Mouse (Mus musculus) midbrain, embryonic 12.5 days (tissue): ENCODE data around the gene Mpig6b. TPM values are rescaled to one million over a fixed set of nuclear protein-coding genes. Genes with fewer than 3 reads are reported as not detected.
A peak's percentile ranks its signal among the peaks of the same experiment; 100 is the strongest.

Experiments used
- ATAC-seq: fragments of 200-750 bp; cut with Nextera tagmentation; 2 replicates; pipeline ENCODE4 v1.8.0; 2017; ENCODE audit warnings: low read depth, moderate TSS enrichment, moderate library complexity; ENCODE audit not compliant: low FRiP score
- H3K27ac ChIP-seq: fragments of 300-500 bp; sonication (generic); replicated peaks from 2 replicates; pipeline ENCODE4 v1.5.1; 2016; ENCODE audit warnings: mild to moderate bottlenecking
- H3K27me3 ChIP-seq: fragments of 300-500 bp; sonication (generic); 2 replicates; pipeline ENCODE4 v1.6.1; 2016; ENCODE audit warnings: mild to moderate bottlenecking
- H3K36me3 ChIP-seq: fragments of 300-500 bp; sonication (generic); 2 replicates; pipeline ENCODE4 v1.6.1; 2016
- H3K4me1 ChIP-seq: fragments of 300-500 bp; sonication (generic); 2 replicates; pipeline ENCODE4 v1.6.1; 2016
- H3K4me2 ChIP-seq: fragments of 300-500 bp; sonication (generic); replicated peaks from 2 replicates; pipeline ENCODE4 v1.6.1; 2016; ENCODE audit warnings: mild to moderate bottlenecking, moderate library complexity
- H3K4me3 ChIP-seq: fragments of 300-500 bp; sonication (generic); 2 replicates; pipeline ENCODE4 v1.5.1; 2016; ENCODE audit warnings: mild to moderate bottlenecking
- H3K9ac ChIP-seq: fragments of 300-500 bp; sonication (generic); replicated peaks from 2 replicates; pipeline ENCODE4 v1.6.1; 2016; ENCODE audit warnings: mild to moderate bottlenecking, moderate library complexity
- H3K9me3 ChIP-seq: fragments of 300-500 bp; sonication (generic); 2 replicates; pipeline ENCODE4 v1.6.1; 2016; ENCODE audit warnings: mild to moderate bottlenecking
- WGBS: fragments of 180-500 bp; shearing (Covaris S2); methylation state at CpG from one replicate; pipeline ENCODE4 v1.1.7; 2016; 5-methylcytosine and 5-hydroxymethylcytosine counted together
- polyA plus RNA-seq: library from polyadenylated mRNA; unstranded; fragments of >200 nt; fragmentation: Nextera tagmentation; extraction: Ambion mirVana; gene quantifications from 2 replicates; pipeline ENCODE4 v1.2.1, GENCODE M21; 2016

Gene Mpig6b
- 0.52 and 0.93 TPM in 2 replicates for polyA plus RNA-seq

DNA sequence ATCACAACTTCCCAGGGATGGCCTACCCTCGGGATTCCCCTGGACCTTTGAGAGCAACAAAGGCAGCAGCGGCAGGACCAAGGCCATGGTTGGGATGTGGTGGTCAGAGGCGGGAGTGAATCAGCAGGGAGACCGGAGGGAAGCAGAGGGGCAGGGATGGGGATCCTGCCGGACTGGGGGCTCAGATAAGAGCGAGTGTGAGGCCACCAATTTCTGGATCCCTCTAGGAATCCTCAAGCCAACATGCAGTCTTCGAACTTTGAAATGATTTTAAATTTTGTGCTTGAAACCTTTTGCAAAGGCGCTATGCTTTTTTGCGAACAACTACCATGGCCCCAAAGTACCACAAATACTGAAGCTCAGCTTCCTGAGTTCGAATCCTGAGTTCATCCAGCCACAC is at the start of gene Mpig6b:
Mpig6b (minus strand) TSS at position 101 of the 400 bp plus-strand sequence.
- Histone ChIP-seq H3K27me3 (peaks cover 48% of the 10 kb centered on the region), H3K4me1 (peaks cover 27% of the 10 kb centered on the region), H3K4me2 (peak within 1 kb of the TSS; percentile 55), H3K27ac (no peak within 1 kb of the TSS), H3K4me3 (peak within 1 kb of the TSS; percentile 31), H3K9me3 (no peaks in the 10 kb centered on the region), H3K36me3 (peaks cover 22% of the 10 kb centered on the region), H3K9ac (peak within 1 kb of the TSS; percentile 44; the same call in 1 of the 2 replicates)
- 45% methylated on average over 10 of the region's 10 CpGs for WGBS
- ATAC-seq, result no peak

DNA sequence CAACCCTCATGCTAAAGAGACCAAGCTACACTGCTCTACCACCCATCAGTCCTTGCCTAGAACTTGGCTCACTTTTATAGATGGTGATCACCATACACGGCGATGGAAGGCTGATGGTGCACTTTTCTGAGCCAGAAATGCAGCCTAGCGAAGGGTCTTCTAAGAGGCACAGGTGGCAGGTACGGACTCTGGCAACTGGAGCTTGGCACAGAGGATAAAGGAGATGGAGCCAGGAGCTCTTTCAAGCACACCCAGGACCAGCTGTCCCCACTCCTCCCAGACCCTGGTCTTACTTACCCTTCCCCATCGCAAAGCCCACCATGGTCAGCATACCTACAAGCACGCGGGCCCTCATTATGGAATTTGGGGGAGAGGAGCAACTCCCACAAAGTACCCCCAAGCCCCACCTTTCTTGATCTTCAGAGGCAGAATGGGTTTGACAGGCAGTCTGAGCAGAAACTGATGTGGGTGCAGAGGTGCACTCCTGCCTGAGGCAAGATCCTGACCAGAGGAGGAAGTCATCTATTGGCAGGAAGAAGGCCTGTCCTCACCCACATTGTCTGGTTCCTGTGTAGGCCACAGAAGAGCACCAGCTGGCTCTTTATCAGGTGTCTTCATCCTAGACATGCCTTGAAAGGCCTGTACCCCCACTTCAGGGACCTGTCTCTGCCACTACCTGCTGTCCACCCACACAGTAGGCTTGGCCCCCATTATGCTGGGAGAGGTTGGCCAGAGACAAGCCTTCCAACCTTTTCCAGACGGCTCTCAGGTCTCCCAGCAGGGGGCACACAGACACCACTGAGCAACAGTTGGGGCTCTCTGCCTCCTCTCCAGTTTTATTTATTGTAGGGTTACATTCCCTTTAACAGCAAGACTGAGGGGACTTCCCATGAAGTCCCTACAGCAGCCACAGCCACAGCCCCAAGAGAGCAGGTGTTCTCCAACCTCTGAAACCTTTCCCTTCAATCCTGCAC is 49.3 kb upstream of the Mpig6b start, which contains the start of gene Ly6g5b:
Ly6g5b (minus strand) TSS at position 383 of the 974 bp plus-strand sequence.
- Histone ChIP-seq H3K4me1 (peaks cover 6% of the 10 kb centered on the region), H3K27ac (no peak within 1 kb of the TSS), H3K36me3 (peaks cover 50% of the 10 kb centered on the region), H3K9me3 (no peaks in the 10 kb centered on the region), H3K4me3 (no peak within 1 kb of the TSS), H3K27me3 (no peaks in the 10 kb centered on the region), H3K9ac (no peak within 1 kb of the TSS), H3K4me2 (no peak within 1 kb of the TSS)
- WGBS, result 84% methylated on average over 8 of the region's 8 CpGs
- no peak for ATAC-seq

DNA sequence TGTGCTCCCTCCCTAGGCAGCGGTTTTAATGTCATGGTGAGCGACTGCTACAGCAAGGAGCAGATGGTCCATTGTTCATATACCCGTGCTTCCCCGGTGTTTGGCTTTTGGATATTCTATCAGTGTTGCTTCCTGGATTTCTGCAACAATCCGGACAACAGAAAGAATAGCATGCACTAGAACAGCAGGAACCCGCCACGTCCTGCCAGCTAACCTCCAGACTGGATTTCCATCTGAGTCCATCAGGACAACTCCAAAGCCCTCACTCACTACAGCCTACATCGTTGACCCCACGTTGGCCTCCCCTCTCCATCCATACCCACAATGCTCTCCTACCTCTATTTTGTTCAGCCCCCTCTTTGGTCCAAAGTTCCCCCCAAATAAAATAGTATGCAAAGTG is 45.8 kb upstream of the Mpig6b start:
- no peaks in the 10 kb centered on the region for H3K9me3 ChIP-seq
- H3K4me3 ChIP-seq, result no peak overlapping the region
- no peak overlapping the region for H3K4me2 ChIP-seq
- peaks cover 26% of the 10 kb centered on the region for H3K36me3 ChIP-seq
- H3K27me3 ChIP-seq, result no peaks in the 10 kb centered on the region
- H3K4me1 ChIP-seq, result no peaks in the 10 kb centered on the region
- no peak overlapping the region for H3K27ac ChIP-seq
- no peak overlapping the region for H3K9ac ChIP-seq
- WGBS, result 69% methylated on average over 9 of the region's 9 CpGs
- ATAC-seq, result no peak

DNA sequence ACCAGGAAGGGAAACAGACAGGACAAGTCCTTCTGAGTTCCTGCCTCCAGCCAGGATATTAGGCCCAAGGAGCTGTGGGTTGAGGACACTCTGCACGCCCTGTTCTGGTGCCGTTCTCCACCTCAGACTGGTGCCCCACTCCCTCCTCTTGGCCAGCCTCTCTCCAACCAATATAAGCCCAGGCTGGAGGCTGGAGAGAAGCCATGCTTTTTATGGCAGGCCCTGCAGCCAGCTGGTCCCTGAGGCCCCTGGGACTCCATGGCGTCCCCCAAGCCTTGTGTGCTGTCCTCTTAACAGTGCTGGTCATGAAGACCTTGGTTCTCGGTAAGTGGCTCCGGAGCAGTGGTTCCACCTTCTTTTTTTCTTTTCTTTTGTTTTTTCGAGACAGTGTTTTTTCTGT is 42.1 kb upstream of the Mpig6b start, which contains the start of gene Ly6g5c:
Ly6g5c (plus strand) TSS at position 183 of the 400 bp plus-strand sequence.
- Histone ChIP-seq H3K4me1 (peaks cover 10% of the 10 kb centered on the region), H3K9me3 (no peaks in the 10 kb centered on the region), H3K36me3 (peaks cover 8% of the 10 kb centered on the region; the same call in 1 of the 2 replicates), H3K9ac (no peak within 1 kb of the TSS), H3K27ac (no peak within 1 kb of the TSS), H3K27me3 (no peaks in the 10 kb centered on the region), H3K4me2 (no peak within 1 kb of the TSS), H3K4me3 (no peak within 1 kb of the TSS)
- no peak for ATAC-seq
- 85% methylated on average over 6 of the region's 6 CpGs for WGBS

DNA sequence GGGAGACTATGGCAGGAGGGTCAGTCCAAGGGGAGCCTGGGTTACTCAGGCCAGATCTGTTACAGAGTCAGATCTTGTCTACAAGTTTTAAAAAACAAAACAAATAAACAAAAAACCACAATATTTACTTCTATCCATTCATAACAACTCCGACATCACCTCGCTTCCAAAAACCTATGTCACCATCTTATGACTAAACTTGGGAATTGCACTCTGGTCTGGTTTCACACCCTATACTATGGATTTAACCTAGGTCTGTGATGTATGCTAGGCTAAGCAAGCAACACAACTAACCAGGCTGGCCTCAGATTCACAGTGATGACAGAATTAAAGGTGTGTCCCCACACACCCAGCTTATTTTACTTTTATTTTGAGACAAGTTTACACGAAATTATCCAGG is 40.5 kb upstream of the Mpig6b start:
- H3K4me3 ChIP-seq, result 0 out of 2 replicates have a peak overlapping the region, but pooled peaks have one; percentile 17

DNA sequence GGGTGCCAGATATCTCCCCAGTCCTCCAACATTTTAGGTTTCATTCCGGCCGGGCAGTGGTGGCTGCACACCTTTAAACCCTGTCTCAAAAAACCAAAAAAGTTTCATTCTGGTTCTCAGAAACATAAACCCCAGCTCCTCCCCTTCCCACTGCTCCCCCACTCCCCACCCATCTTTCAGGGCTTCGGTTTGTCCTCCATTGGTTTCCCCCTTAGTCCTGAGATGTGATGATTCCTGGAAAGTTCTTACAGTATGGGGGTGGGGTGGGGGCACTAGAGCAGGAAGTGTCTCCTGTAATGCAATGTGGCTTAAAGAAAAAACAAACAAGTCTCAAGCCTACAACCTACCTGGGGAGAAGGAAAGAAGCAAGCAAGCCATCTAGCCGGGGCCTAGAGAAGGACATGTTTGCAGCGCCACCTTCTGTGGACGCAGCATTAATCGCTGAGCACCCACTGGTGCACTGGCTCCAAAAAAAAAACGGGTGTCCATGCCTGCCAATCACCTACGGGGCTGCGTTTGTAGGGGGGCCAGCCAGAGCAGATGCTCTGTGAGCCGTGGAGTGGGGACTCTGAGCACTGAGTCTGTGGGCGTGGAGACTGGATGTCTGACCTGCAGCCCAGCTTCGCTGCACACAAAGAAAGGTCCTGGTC is 39.9 kb upstream of the Mpig6b start:
- Histone ChIP-seq H3K27ac (no peak overlapping the region), H3K36me3 (peaks cover 30% of the 10 kb centered on the region), H3K27me3 (no peaks in the 10 kb centered on the region), H3K4me3 (0 out of 2 replicates have a peak overlapping the region, but pooled peaks have one; percentile 17), H3K9me3 (no peaks in the 10 kb centered on the region), H3K9ac (0 out of 2 replicates have a peak overlapping the region, but pooled peaks have one; percentile 37), H3K4me1 (peaks cover 10% of the 10 kb centered on the region), H3K4me2 (peak overlapping the region; percentile 36)
- WGBS, result 24% methylated on average over 13 of the region's 13 CpGs
- peak; percentile 12; the same call in 1 of the 2 replicates for ATAC-seq

More for the DNA sequence above, 40.5 kb upstream of the Mpig6b start:
- ATAC-seq, result no peak
- no peak overlapping the region for H3K4me2 ChIP-seq
- H3K27me3 ChIP-seq, result no peaks in the 10 kb centered on the region
- no peak overlapping the region for H3K9ac ChIP-seq
- H3K9me3 ChIP-seq, result no peaks in the 10 kb centered on the region
- peaks cover 10% of the 10 kb centered on the region for H3K4me1 ChIP-seq
- H3K36me3 ChIP-seq, result peaks cover 23% of the 10 kb centered on the region
- 65% methylated on average over 3 of the region's 3 CpGs for WGBS
- H3K27ac ChIP-seq, result no peak overlapping the region

DNA sequence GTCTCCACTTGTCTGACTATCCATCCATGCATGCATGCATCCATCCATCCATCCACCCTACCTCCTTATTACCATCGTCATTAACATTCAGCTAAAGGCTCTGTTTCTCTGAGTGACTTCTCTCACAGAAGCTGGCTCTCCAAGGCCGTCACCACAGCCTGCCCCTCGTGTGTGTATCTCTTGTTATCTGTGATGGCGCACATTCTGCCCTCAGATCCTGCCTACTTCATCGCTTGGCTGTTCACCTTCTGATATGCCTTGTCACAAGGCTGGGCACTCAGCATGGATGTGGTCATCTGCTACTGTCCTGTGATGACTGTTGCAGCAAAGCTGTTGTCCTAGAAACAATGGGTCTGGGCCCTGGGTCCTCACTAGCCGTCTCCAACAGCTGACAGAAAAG is 38.8 kb upstream of the Mpig6b start:
- no peak overlapping the region for H3K27ac ChIP-seq
- peaks cover 10% of the 10 kb centered on the region for H3K4me1 ChIP-seq
- H3K4me2 ChIP-seq, result no peak overlapping the region
- no peak overlapping the region for H3K4me3 ChIP-seq
- no peaks in the 10 kb centered on the region for H3K27me3 ChIP-seq
- ATAC-seq, result no peak
- WGBS, result 76% methylated on average over 6 of the region's 6 CpGs
- H3K36me3 ChIP-seq, result peaks cover 41% of the 10 kb centered on the region
- no peaks in the 10 kb centered on the region for H3K9me3 ChIP-seq
- no peak overlapping the region for H3K9ac ChIP-seq

DNA sequence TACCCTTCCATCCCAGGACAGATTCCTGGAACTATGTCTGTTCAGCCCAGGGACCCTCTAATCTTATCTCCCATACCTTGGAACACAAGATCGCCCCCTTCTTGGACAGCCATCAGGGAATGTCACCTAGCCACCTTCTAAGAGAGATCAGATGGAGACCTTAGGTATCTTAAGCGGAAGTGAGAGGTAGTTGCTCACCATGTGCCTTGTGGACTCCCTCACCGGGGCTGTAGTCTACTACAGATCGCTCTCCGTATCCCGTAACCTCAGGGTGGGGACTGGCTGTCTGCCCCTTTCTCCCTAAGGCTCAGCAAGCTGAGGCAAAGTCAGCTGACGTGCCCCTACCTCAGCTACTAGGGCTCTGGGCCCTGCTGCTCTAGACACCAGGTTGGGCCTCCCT is 38.1 kb upstream of the Mpig6b start:
- Histone ChIP-seq H3K4me2 (no peak overlapping the region), H3K36me3 (peaks cover 48% of the 10 kb centered on the region), H3K27ac (no peak overlapping the region), H3K4me3 (no peak overlapping the region), H3K9me3 (no peaks in the 10 kb centered on the region), H3K27me3 (no peaks in the 10 kb centered on the region), H3K4me1 (peaks cover 10% of the 10 kb centered on the region), H3K9ac (no peak overlapping the region)
- 95% methylated on average over 7 of the region's 7 CpGs for WGBS
- no peak for ATAC-seq

DNA sequence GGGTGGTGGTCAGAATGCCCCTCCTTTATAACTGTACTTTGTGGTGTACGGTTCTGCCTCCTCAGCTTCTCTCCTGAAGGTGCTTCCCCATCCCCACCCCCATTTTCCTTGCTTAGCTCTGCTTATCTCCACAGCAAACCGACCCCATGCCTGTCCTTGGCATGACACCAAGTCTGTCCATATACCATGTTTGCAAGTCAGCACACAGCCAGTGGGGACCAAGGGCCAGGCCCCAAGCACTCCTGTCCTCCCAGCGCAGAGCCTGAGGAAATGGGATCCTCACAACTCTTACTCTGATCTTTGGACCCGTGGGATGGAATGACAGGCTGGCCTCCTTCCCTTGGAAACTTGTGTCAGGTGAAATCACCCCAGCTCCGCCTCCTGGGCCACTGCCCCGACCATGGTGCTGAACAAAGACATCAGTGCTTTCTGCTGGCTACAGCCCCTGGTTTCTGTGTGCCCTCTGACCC is 37.3 kb upstream of the Mpig6b start:
- Histone ChIP-seq H3K4me1 (peaks cover 10% of the 10 kb centered on the region), H3K9ac (no peak overlapping the region), H3K36me3 (peaks cover 56% of the 10 kb centered on the region), H3K27ac (no peak overlapping the region), H3K4me3 (no peak overlapping the region), H3K9me3 (no peaks in the 10 kb centered on the region), H3K4me2 (no peak overlapping the region), H3K27me3 (no peaks in the 10 kb centered on the region)
- WGBS, result 74% methylated on average over 6 of the region's 6 CpGs
- no peak for ATAC-seq

DNA sequence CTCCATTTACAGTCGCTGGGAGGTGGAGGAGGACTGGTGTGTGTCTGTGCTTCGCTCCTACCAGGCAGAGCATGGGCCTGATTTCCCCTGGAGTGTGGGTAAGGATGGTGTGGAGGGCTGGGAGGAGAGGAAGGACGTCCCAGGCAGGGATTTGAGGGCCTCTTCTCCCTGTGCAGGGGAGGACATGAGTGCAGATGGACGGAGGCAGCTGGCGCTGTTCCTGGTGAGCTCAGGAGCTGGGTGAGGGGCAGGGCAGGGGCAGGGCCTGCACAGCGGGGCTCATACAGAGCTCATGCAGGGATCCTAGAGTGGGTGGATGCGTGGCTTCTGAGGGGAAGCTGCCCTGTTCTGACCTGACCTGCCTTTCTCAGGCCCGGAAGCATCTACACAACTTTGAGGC is 36.3 kb upstream of the Mpig6b start:
- WGBS, result 80% methylated on average over 8 of the region's 8 CpGs
- Histone ChIP-seq H3K9ac (no peak overlapping the region), H3K4me2 (no peak overlapping the region), H3K4me1 (peaks cover 10% of the 10 kb centered on the region), H3K36me3 (peaks cover 66% of the 10 kb centered on the region), H3K4me3 (no peak overlapping the region), H3K27me3 (no peaks in the 10 kb centered on the region), H3K9me3 (no peaks in the 10 kb centered on the region), H3K27ac (no peak overlapping the region)
- no peak for ATAC-seq

DNA sequence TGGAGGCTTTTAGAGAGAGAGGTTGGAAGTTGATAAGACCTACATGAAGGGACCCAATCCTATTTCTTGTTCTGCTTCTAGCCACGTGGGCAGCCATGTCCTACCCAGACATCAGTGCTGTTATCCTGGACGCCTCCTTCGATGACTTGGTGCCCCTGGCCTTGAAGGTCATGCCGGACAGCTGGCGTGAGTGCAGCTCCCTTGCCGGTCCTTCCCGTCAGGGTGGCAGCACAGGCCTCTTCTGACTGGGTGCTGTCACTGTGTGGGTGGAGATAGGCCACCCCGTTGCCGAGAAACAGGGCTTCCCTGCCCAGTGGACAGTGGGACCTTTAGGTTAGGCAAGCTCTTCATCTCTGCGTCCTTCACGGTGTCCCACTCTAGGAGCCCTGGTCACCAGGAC is 35.2 kb upstream of the Mpig6b start:
- H3K27me3 ChIP-seq, result no peaks in the 10 kb centered on the region
- WGBS, result 92% methylated on average over 11 of the region's 11 CpGs
- H3K4me3 ChIP-seq, result no peak overlapping the region
- no peak for ATAC-seq
- H3K27ac ChIP-seq, result no peak overlapping the region
- no peak overlapping the region for H3K9ac ChIP-seq
- H3K36me3 ChIP-seq, result peaks cover 77% of the 10 kb centered on the region
- no peaks in the 10 kb centered on the region for H3K9me3 ChIP-seq
- no peak overlapping the region for H3K4me2 ChIP-seq
- H3K4me1 ChIP-seq, result peaks cover 8% of the 10 kb centered on the region
